Mouse (Mus musculus) liver, embryonic 14.5 days (tissue): ENCODE data around the gene Il15ra. TPM values are rescaled to one million over a fixed set of nuclear protein-coding genes. Genes with fewer than 3 reads are reported as not detected.

Experiments used
- ATAC-seq: fragments of 200-750 bp; cut with Nextera tagmentation; 2 replicates; pipeline ENCODE4 v1.8.0; 2017; ENCODE audit warnings: moderate number of reproducible peaks, mild to moderate bottlenecking, moderate library complexity; ENCODE audit not compliant: insufficient read depth
- DNase-seq, 3 experiments: peaks; one replicate each; pipeline ENCODE4 v3.0.0-alpha.2; 2012 to 2013; ENCODE audit warnings: low read depth in 3 of 3, low spot score in 3 of 3
- H3K27ac ChIP-seq: fragments of 300-500 bp; sonication (generic); 2 replicates; pipeline ENCODE4 v1.5.1; 2014; ENCODE audit warnings: moderate library complexity, mild to moderate bottlenecking, control low read depth, inconsistent platforms
- H3K27me3 ChIP-seq: fragments of 300-500 bp; sonication (generic); 2 replicates; pipeline ENCODE4 v1.6.1; 2014; ENCODE audit warnings: mild to moderate bottlenecking, low read length, moderate library complexity; ENCODE audit not compliant: control insufficient read depth, insufficient read depth
- H3K36me3 ChIP-seq: fragments of 300-500 bp; sonication (generic); replicated peaks from 2 replicates; pipeline ENCODE4 v1.6.1; 2014; ENCODE audit warnings: low read depth; ENCODE audit not compliant: control insufficient read depth, insufficient read depth
- H3K4me1 ChIP-seq, 2 experiments: fragments of 200-500 bp in 1 of 2; fragments of 300-500 bp in 1 of 2; sonication (generic) in 1 of 2; replicated peaks; 2 replicates each; pipeline ENCODE4 v1.6.1; 2012 to 2014; ENCODE audit warnings: antibody characterized with exemption in 1 of 2, inconsistent platforms in 1 of 2, low read length in 1 of 2; ENCODE audit not compliant: control insufficient read depth in 2 of 2, insufficient read depth in 2 of 2
- H3K4me2 ChIP-seq: fragments of 300-500 bp; sonication (generic); 2 replicates; pipeline ENCODE4 v1.6.1; 2014; ENCODE audit warnings: low read depth, mild to moderate bottlenecking, control low read depth, moderate library complexity
- H3K4me3 ChIP-seq, 2 experiments: fragments of 200-500 bp in 1 of 2; fragments of 300-500 bp in 1 of 2; sonication (generic) in 1 of 2; 2 replicates each; pipeline ENCODE4 v1.5.1; 2012 to 2014; ENCODE audit warnings: low read depth in 2 of 2, low read length in 2 of 2, mild to moderate bottlenecking in 2 of 2, control low read depth in 1 of 2, inconsistent platforms in 1 of 2, moderate library complexity in 1 of 2; ENCODE audit not compliant: insufficient read depth in 1 of 2
- H3K9ac ChIP-seq: fragments of 300-500 bp; sonication (generic); replicated peaks from 2 replicates; pipeline ENCODE4 v1.6.1; 2014; ENCODE audit warnings: mild to moderate bottlenecking, control low read depth, moderate library complexity
- H3K9me3 ChIP-seq: fragments of 300-500 bp; sonication (generic); 2 replicates; pipeline ENCODE4 v1.6.1; 2016; ENCODE audit warnings: low read length, mixed read lengths; ENCODE audit not compliant: control insufficient read depth
- CTCF ChIP-seq: IDR thresholded peaks from 2 replicates; pipeline ENCODE4 v1.5.1; 2016; ENCODE audit warnings: antibody characterized with exemption, low read depth, control low read depth
- EP300 ChIP-seq: IDR thresholded peaks from 2 replicates; pipeline ENCODE4 v1.6.1; 2016; ENCODE audit warnings: antibody characterized with exemption, low read depth
- WGBS: fragments of 180-500 bp; shearing (Covaris S2); extraction: QIAGEN DNeasy Blood & Tissue Kit; methylation state at CpG from one replicate; pipeline ENCODE4 v1.1.7; 2014; ENCODE audit not compliant: insufficient replicate concordance; 5-methylcytosine and 5-hydroxymethylcytosine counted together
- polyA plus RNA-seq, 2 experiments: library from polyadenylated mRNA; depleted of rRNA in 1 of 2; stranded (reverse) in 1 of 2; unstranded in 1 of 2; fragments of >200 nt; fragmentation: Nextera tagmentation in 1 of 2; extraction: Ambion mirVana in 1 of 2; gene quantifications; 2 replicates each; pipeline versions ENCODE4 v1.2.1 to v1.2.3; 2012 to 2014

Il15ra gene
- polyA plus RNA-seq, 2 experiments, result 5.1 to 5.9 TPM

DNA sequence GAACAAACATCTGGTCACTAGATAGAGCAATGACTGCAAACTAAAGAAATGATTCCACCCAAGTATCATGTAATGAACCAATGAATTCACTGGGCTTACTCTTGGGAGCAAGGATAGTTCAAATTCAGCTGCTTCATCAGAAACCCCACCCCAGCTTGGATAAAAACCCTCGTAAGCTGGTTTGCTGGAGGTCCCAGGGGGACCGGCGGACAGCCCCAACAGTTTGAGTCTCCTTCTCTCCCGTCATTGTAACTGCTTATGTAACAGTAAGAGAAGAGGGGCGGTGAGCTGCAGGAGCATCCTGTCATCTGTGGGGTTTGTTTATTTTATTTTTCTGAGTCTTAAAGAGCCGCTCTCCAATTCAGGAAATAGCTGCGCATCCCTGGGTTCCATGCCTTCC is 25.5 kb upstream of the Il15ra start:
- Histone ChIP-seq H3K9me3 (no peaks in the 10 kb centered on the region), H3K27me3 (no peaks in the 10 kb centered on the region), H3K4me1 (no peaks in the 10 kb centered on the region), H3K4me3 (no peak overlapping the region), H3K4me2 (no peak overlapping the region), H3K36me3 (no peaks in the 10 kb centered on the region), H3K9ac (no peak overlapping the region), H3K27ac (no peak overlapping the region)
- 50% methylated on average over 7 of the region's 7 CpGs for WGBS
- ATAC-seq (no peak), DNase-seq (no peak)
- TF ChIP-seq CTCF (no peak), EP300 (no peak)

DNA sequence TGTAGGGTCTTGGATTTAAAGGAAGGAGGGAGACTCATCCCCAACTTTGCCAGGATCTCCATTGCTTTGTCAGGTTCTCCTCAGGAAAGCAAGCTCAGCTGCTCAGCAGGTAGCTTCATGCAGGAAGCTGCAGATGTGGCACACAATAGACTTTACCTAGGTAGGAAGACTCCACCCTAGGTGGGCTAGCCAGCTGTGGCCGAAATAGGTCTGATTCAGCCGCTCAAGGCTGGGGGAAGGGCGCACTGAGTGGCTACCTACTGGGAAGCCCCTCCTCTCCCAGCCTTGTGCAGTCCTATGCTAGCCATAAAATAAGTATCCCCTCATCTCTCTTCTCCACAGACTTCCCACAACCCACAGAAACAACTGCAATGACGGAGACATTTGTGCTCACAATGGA is 22.4 kb upstream of the Il15ra start:
- Histone ChIP-seq H3K9me3 (no peaks in the 10 kb centered on the region), H3K4me2 (no peak overlapping the region), H3K4me3 (no peak overlapping the region), H3K27me3 (no peaks in the 10 kb centered on the region), H3K36me3 (no peaks in the 10 kb centered on the region), H3K9ac (no peak overlapping the region), H3K4me1 (no peaks in the 10 kb centered on the region), H3K27ac (no peak overlapping the region)
- TF ChIP-seq CTCF (no peak), EP300 (no peak)
- WGBS, result 51% methylated on average over 4 of the region's 4 CpGs
- ATAC-seq (no peak), DNase-seq (no peak)

DNA sequence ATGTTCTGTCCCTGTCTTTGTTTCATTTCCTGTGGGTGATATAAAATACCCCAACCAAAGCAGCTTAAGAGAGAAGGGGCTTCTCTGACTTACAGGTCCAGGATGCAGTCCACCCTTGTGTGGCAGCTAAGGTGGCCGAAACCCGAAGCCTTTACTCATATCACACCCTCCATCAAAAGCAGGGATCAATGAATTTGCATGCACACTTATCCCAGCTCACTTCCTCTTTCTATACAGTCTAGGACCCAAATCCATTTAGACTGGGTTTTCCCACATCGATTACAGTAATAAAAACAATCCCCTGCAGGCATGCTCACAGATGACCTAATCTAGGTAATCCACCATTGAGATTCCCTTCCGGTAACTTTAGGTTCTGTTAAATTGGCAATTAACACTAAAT is 18.6 kb upstream of the Il15ra start:
- WGBS, result 60% methylated on average over 4 of the region's 4 CpGs
- DNase-seq (no peak), ATAC-seq (no peak)
- H3K4me3 ChIP-seq, result no peak overlapping the region
- no peaks in the 10 kb centered on the region for H3K36me3 ChIP-seq
- H3K4me2 ChIP-seq, result no peak overlapping the region
- no peaks in the 10 kb centered on the region for H3K9me3 ChIP-seq
- H3K9ac ChIP-seq, result no peak overlapping the region
- H3K27ac ChIP-seq, result no peak overlapping the region
- H3K27me3 ChIP-seq, result no peaks in the 10 kb centered on the region
- TF ChIP-seq EP300 (no peak), CTCF (no peak)
- no peaks in the 10 kb centered on the region for H3K4me1 ChIP-seq

DNA sequence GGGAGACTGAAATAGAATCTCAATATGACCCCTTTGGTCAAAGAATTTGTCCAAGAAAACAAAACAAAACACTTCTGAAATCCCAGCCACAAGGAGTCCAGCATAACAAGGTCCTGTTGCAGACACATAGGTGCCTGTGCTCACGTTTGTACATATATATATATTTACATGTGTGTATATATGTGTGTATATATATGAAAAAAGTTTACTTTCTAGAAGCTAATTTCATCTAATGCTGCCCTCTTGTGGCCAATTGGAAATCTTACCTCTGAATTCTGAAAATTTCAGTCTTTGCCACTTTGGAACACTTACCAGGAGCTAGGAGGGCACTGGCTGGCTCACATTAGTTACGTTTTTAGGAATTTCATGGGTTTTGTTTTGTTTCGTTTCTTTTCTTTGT is 17.7 kb upstream of the Il15ra start:
- Histone ChIP-seq H3K4me2 (no peak overlapping the region), H3K9me3 (no peaks in the 10 kb centered on the region), H3K9ac (no peak overlapping the region), H3K4me3 (no peak overlapping the region), H3K4me1 (no peaks in the 10 kb centered on the region), H3K36me3 (no peaks in the 10 kb centered on the region), H3K27me3 (no peaks in the 10 kb centered on the region), H3K27ac (no peak overlapping the region)
- no peak for TF ChIP-seq EP300
- TF ChIP-seq CTCF, result no peak; the same call in 1 of the 2 replicates
- no peak for DNase-seq
- 6% methylated on average over 3 of the region's 3 CpGs for WGBS
- ATAC-seq, result no peak

DNA sequence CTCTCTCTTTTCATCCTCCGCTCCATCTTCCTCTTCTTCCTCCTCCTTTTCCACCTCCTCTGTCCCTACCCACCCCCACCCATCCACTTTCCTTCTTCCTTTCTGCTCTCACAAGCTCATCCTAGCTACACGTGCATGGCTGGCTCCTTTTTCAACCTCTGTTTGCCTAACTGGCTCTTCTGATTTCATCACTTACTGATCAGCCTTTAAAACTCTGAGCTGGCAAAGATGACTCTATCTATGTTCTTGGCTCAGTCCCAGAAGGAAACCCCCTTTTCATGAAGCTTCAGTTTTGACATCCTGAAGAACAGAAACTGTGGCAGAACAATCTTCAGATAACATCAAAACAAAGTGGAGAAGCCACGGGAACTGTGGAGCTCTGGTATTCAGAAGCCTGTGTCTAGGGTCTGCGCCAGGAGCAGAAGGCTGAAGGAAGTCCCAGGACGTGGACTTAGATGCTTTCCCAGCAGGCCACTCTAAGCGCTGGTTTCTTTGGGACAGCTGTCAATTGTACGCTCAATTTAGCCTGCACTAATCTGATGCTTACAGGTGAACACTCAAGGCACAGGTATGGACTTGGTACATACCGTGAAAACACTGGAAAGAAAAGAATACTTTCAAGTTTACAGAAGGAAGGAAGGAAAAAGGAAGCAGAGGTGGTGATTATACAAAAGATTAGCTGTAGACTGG is 14.7 kb upstream of the Il15ra start:
- Histone ChIP-seq H3K36me3 (no peaks in the 10 kb centered on the region), H3K27ac (no peak overlapping the region), H3K9me3 (no peaks in the 10 kb centered on the region), H3K4me2 (no peak overlapping the region), H3K27me3 (no peaks in the 10 kb centered on the region), H3K4me1 (peaks cover 0 to 9% of the 10 kb centered on the region in 2 experiments; a peak in 2 of 4 replicates), H3K9ac (no peak overlapping the region), H3K4me3 (no peak overlapping the region)
- 45% methylated on average over 8 of the region's 8 CpGs for WGBS
- no peak for DNase-seq
- no peak for TF ChIP-seq EP300
- no peak for TF ChIP-seq CTCF
- ATAC-seq, result no peak
